Mouse (Mus musculus) adrenal gland, postnatal 14 days (tissue): ENCODE data around the gene Mrap2. TPM values are rescaled to one million over a fixed set of nuclear protein-coding genes. Genes with fewer than 3 reads are reported as not detected.
"Not testable (repeated sequence)": the region's sequence is repeated elsewhere in the genome, so short reads cannot be mapped to it uniquely, and the experiment has no call there.

Source experiments
- DNase-seq: peaks from one replicate; pipeline ENCODE4 v3.0.0; 2021; ENCODE audit warnings: mixed read lengths
- long read RNA-seq, 2 experiments: library from polyadenylated mRNA; stranded (forward); transcript quantifications; one replicate each; pipeline ENCODE4 v2.0.0; 2021
- total RNA-seq: library from RNA; stranded (reverse); gene quantifications from 2 replicates; pipeline ENCODE4 v1.2.3, GENCODE M21; 2021

The Mrap2 gene
- 2.1 and 2.5 TPM in 2 replicates for total RNA-seq
- long read RNA-seq, experiment 1, partial matches to known transcripts = 0 of 1 reads
- long read RNA-seq, experiment 1, other reads (novel, unspliced or antisense) = 1 of 1 reads
- long read RNA-seq, experiment 2, partial matches to known transcripts = 0 of 1 reads
- long read RNA-seq, experiment 2, other reads (novel, unspliced or antisense) = 0 of 1 reads

GRCm38 (mm10) chr9:87144106-87144505 is at the start of gene Mrap2:
Mrap2 (plus strand) TSS chr9:87144306.
- DNase-seq = peak; percentile 83

- peak; percentile 80 for DNase-seq
These were observed 46.1 kb upstream of the Mrap2 start for GRCm38 (mm10) chr9:87097989-87098388.

- DNase-seq = no peak
These were observed 29.1 kb upstream of the Mrap2 start for GRCm38 (mm10) chr9:87115019-87115418.

- no peak for DNase-seq
These were observed 28.6 kb upstream of the Mrap2 start for GRCm38 (mm10) chr9:87115456-87115931.

GRCm38 (mm10) chr9:87115978-87116377 is 28.1 kb upstream of the Mrap2 start:
- no peak for DNase-seq

- no peak for DNase-seq
These were observed 25.1 kb upstream of the Mrap2 start for GRCm38 (mm10) chr9:87118996-87119395.

GRCm38 (mm10) chr9:87121956-87122493 is 22.1 kb upstream of the Mrap2 start:
- DNase-seq = no peak

GRCm38 (mm10) chr9:87127046-87127445 is 17.1 kb upstream of the Mrap2 start:
- not testable (repeated sequence) for DNase-seq

- peak; percentile 18 for DNase-seq
These were observed 8.1 kb upstream of the Mrap2 start for GRCm38 (mm10) chr9:87135765-87136558.

GRCm38 (mm10) chr9:87143076-87143475 is 1.0 kb upstream of the Mrap2 start:
- no peak for DNase-seq

GRCm38 (mm10) chr9:87144532-87144931 is 426 bp downstream of the Mrap2 start:
- peak; percentile 14 for DNase-seq

GRCm38 (mm10) chr9:87145180-87145579 is 1.1 kb downstream of the Mrap2 start:
- no peak for DNase-seq

- DNase-seq = no peak
These were observed 1.6 kb downstream of the Mrap2 start for GRCm38 (mm10) chr9:87145671-87146070.

GRCm38 (mm10) chr9:87146400-87146799 is 2.3 kb downstream of the Mrap2 start:
- DNase-seq = no peak

- DNase-seq = no peak
These were observed 3.8 kb downstream of the Mrap2 start for GRCm38 (mm10) chr9:87147927-87148326.

GRCm38 (mm10) chr9:87152641-87153325 is 8.7 kb downstream of the Mrap2 start:
- DNase-seq = peak; percentile 26

- no peak for DNase-seq
These were observed 18.5 kb downstream of the Mrap2 start for GRCm38 (mm10) chr9:87162559-87162958.

GRCm38 (mm10) chr9:87167001-87167830 is 23.1 kb downstream of the Mrap2 start:
- DNase-seq = peak; percentile 29

GRCm38 (mm10) chr9:87168051-87168450 is 23.9 kb downstream of the Mrap2 start:
- peak; percentile 31 for DNase-seq

- no peak for DNase-seq
These were observed 25.0 kb downstream of the Mrap2 start for GRCm38 (mm10) chr9:87169144-87169543.

GRCm38 (mm10) chr9:87170891-87171290 is 26.8 kb downstream of the Mrap2 start:
- no peak for DNase-seq

GRCm38 (mm10) chr9:87171517-87171916 is 27.4 kb downstream of the Mrap2 start:
- DNase-seq = no peak
